Mouse (Mus musculus): ENCODE measurements around the gene Slc38a3.

GRCm38 (mm10) chr9:107645577-107645976, 23.8 kb downstream of the Slc38a3 start:
- TF ChIP-seq CTCF (IDR thresholded peaks at IDR 0.05) (peak; percentile 97), EP300 (IDR thresholded peaks at IDR 0.05) (no peak)
